Mouse (Mus musculus) layer of hippocampus, adult 2 months (tissue): ENCODE measurements at regions not wholly inside any gene's neighbourhood (a gene's known extent, or its start where the extent isn't known, plus 50 kb on each side); places are given as distances from the start of the nearest gene placed in this dataset.

ENCODE experiments used
- DNase-seq, 2 experiments: peaks; one replicate each; pipeline ENCODE4 v3.0.0; 2022; ENCODE audit warnings: low spot score in 2 of 2
- H3K27ac ChIP-seq: fragments of 200-600 bp; 2 replicates; pipeline ENCODE4 v1.8.1; 2022
- H3K4me3 ChIP-seq: fragments of 200-600 bp; 2 replicates; pipeline ENCODE4 v1.8.1; 2022; ENCODE audit warnings: mild to moderate bottlenecking
- CTCF ChIP-seq: fragments of 200-600 bp; conservative IDR thresholded peaks from 2 replicates; pipeline ENCODE4 v1.8.1; 2022; ENCODE audit warnings: antibody characterized with exemption, mild to moderate bottlenecking, moderate library complexity

DNA sequence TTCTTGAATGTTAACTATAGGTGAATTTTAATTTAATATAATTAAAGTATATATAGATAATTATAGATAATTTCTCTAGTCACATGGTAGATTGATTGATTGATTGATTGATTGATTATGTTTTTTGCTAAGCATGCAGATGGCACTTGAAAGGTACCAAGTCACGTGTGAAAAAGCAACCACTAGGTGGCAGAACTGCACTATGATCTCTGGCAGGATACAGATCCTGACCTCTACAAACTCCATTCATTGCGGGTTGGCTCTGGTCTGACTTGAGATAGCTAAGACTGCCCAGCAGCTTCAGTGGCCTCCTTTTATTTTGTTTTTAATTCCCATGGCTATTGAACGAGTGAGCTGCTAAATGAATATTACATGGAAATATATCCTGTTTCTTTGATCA, 229.7 kb upstream of the Grm3 start:
- Histone ChIP-seq H3K27ac (no peak overlapping the region), H3K4me3 (no peak overlapping the region)
- peak; percentile 72 for TF ChIP-seq CTCF
- peak; percentile 3 to 21 for DNase-seq

- no peak overlapping the region for H3K4me3 ChIP-seq
- DNase-seq: no peak
- H3K27ac ChIP-seq: no peak overlapping the region
- no peak for TF ChIP-seq CTCF
These were observed 213.8 kb upstream of the Grm3 start for GRCm38 (mm10) chr5:9938746-9939145.

DNA sequence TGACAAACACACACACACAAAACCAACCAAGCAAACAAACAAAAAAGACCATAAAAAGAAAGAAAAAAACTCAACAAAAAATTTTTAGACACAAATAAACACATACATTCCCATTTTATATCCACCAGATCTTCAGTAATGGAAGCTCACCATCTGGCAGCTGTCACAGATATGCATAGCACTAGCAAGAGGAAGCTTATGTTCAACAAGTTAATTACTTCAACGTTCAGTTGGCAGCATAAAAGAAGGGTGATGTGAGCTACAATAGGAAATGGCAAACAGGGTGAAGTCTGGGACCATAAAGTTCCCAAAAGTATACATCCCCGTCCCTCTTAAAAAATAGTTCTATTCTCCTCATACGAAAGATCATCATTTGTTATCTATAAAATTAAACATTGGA, 188.0 kb upstream of the Grm3 start:
- no peak for TF ChIP-seq CTCF
- no peak overlapping the region for H3K4me3 ChIP-seq
- no peak overlapping the region for H3K27ac ChIP-seq
- DNase-seq: no peak

DNA sequence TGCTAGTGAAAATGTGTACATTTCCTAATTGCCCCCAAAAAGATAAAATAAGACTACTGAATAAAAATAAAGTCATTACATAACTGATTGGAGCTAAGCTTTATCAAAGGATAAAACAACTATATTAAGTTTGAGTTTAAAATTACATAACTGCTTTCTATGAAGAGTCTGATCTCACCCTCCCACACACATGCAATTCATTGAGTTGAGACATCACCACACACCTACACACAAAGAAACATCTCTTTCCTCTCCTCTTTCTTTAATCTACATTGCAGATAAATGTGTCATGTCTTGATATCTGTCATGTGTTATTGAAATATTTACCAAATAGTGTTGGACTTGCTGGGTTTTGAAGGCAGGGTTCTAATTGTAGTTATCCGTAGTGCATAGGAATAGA, 186.8 kb upstream of the Grm3 start:
- no peak for TF ChIP-seq CTCF
- H3K27ac ChIP-seq: no peak overlapping the region
- H3K4me3 ChIP-seq: no peak overlapping the region
- no peak for DNase-seq

GRCm38 (mm10) chr5:9911089-9911473, 186.1 kb upstream of the Grm3 start:
- H3K27ac ChIP-seq: no peak overlapping the region
- no peak for DNase-seq
- no peak overlapping the region for H3K4me3 ChIP-seq
- no peak for TF ChIP-seq CTCF

DNA sequence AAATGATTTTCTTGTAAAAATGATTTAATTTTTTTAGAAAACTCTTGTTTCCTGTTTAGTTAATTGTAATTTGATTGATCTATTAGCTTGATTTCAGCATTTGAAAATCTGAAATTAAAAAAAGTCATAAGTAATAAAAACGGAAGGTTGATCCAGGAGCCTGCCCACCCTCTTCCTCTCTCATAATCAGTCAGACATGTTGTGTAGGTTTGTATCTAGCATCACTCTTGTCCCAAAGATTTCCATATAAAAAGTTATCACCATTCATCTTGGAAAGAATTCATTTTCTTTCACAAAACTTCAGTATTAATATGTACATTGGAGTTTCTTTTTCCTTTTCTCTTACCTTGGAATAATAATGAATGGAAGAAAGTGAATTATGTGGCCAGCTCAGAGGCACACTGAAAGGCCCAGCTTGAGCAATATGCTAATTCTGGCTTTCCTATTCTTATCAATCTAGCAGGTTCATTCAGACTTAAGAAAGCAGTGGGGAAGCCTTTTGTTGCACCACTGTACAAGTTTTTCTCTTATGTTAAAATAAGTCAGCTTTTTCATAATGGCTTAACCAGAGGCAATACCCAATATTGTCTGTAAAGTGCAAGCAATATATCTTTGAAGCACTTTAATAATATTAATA, 185.6 kb upstream of the Grm3 start:
- DNase-seq: no peak
- no peak overlapping the region for H3K4me3 ChIP-seq
- TF ChIP-seq CTCF: no peak
- no peak overlapping the region for H3K27ac ChIP-seq

DNA sequence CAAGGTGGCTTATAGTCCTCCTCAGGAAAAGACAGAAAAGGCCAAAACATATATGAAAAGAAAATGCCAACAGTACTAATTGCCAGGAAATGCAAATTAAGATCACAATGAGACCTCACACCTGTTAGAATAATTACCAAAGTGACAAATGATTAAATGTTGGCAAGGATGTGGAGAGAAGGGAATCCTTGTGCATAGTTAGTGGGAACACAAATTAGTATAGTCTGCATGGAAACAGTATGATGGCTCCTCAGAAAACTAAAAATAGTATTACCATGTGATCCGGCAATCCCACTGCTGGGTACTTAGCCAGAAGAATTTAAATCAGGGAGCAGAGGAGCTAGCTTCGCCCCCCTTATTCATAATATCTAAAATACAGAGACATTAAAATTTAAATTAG, 170.3 kb upstream of the Grm3 start:
- no peak for TF ChIP-seq CTCF
- Histone ChIP-seq H3K4me3 (no peak overlapping the region), H3K27ac (no peak overlapping the region)
- no peak for DNase-seq

GRCm38 (mm10) chr5:9878063-9878462, 153.1 kb upstream of the Grm3 start:
- DNase-seq: no peak
- Histone ChIP-seq H3K4me3 (no peak overlapping the region), H3K27ac (no peak overlapping the region)
- no peak for TF ChIP-seq CTCF

- DNase-seq: peak in 1 of 2 experiments; percentile 12
- no peak for TF ChIP-seq CTCF
- Histone ChIP-seq H3K4me3 (no peak overlapping the region), H3K27ac (peak overlapping the region; percentile 32; the same call in 1 of the 2 replicates)
These were observed 144.1 kb upstream of the Grm3 start for GRCm38 (mm10) chr5:9869091-9869490.

DNA sequence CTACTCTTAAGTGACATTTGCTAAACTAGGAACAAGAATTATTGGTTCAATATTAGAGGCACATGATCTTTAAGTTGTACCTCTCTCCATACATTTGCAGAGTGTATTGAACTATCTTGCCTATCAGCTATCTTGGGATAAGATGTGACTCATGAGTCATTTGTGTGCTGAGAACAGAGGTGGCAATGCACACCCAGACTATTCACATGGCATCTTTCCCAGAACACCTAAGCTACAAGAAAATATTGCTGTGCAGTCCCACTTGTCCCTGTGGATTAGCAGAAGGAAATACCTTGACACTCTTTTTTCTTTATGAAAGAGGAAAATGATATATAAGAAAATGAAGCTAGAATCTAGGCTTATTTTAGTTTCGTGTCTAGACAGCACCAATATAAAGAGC, 104.8 kb upstream of the Grm3 start:
- DNase-seq: no peak
- TF ChIP-seq CTCF: no peak

DNA sequence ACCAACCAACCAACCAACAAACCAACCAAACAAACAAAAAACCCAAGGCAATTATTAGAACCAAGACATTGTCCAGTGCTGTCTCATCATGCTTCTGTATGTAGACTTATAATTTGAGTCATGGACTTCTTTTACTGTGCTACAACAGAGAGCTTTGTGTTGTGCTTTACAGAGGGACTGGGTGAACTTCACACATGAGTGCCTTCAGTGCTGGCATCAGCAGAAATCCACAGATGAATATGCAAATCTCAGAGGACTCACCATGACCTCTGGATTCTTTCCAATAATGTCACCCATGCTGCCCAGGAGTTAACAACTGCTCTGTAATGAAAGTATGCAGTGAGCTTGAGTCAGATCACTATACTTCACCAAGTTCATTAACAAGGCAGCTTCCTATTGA, 76.7 kb upstream of the Grm3 start:
- no peak overlapping the region for H3K27ac ChIP-seq
- no peak overlapping the region for H3K4me3 ChIP-seq
- no peak for TF ChIP-seq CTCF
- DNase-seq: no peak

More for the DNA sequence above, 104.8 kb upstream of the Grm3 start:
- Histone ChIP-seq H3K27ac (no peak overlapping the region), H3K4me3 (no peak overlapping the region)

DNA sequence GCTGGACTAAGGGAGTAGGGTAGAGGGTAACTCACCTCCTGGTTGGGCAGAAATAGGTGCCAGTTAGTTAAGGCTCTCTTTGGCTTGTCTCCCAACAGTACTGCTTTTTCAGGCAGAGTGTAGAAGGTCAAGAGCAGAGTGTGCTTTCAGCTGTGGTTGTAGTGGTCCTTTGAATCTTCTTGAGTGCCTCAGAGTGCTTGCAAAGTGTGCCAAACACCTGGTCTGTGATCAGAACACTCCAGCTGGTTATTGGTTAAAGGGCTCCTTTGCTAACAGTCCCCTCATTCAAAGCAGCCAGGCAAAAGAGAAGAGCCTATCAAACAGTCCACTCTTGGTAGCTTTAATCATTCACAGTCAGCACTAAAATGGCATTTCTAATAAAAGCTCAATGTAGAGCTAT, 56.1 kb upstream of the Grm3 start:
- Histone ChIP-seq H3K4me3 (no peak overlapping the region), H3K27ac (no peak overlapping the region)
- TF ChIP-seq CTCF: no peak
- no peak for DNase-seq
